Mouse (Mus musculus) erythroblast, embryonic 14.5 days (primary cell): ENCODE measurements around the gene Gm49373.

Experiments
- GATA1 ChIP-seq: IDR thresholded peaks from 2 replicates; pipeline ENCODE4 v1.6.1; 2012; ENCODE audit warnings: low read length, inconsistent platforms, mixed read lengths
- TAL1 ChIP-seq: IDR thresholded peaks from 3 replicates; pipeline ENCODE4 v1.6.1; 2012; ENCODE audit warnings: low read length, inconsistent platforms, mixed read lengths

DNA sequence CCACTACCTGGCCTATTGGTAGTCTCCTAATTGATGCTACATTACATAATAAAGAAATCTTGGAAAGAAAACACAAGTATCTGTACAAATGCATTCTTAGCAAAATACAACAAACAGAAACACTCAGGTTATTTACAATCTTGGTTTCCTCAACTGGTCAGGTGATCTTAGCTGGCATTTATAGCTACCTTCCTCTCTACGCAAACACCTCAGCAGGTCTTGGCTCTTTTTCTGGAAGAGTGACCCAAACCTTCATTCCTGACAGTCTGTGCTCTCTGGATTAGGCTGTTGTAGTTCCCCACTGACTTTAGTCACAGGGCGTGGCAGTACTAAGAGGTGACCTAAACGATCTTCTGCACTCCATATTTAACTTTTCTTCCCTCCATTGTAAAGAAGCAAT, 27.7 kb downstream of the Gm49373 start:
- TF ChIP-seq GATA1 (no peak), TAL1 (no peak)
